In the genomic region with DNA sequence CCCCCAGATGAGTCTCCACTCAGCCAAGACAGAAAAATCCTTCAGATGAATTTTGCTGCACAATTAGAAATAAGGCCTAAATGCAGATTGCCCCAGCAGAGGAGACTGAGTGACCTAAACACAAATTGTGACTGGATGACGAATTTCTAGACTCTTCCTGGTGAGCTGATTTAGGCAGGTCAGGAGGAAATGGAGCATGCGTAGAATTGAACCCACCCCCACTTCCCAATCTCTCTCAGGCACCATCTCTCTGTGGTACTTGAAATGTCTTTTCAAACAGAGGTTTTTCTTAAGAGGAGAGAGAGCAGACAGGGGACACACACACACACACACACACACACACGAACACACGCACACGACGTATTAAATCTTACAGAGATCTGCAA, we compare ENCODE assay signal across 10 mouse cellular contexts. TPM values are rescaled to one million over a fixed set of nuclear protein-coding genes. Genes with fewer than 3 reads are reported as not detected.
DNase-seq lines count a peak whose midpoint lies in the region; ATAC-seq and TF ChIP-seq lines count a peak whose summit lies in the region.
"Had no signal": no experiment of that assay in that cellular context is flagged by ENCODE, and none has a peak within 500 bp of the region (broad histone marks: within the 10 kb centered on the region; RNA-seq: fewer than 3 reads in every experiment).

No protein-coding gene starts in this region.

- peaks cover 3% of the 10 kb centered on the region; the same call in 1 of the 2 replicates for H3K9me3 ChIP-seq in heart, embryonic 16.5 days (replicated peaks; ENCODE audit: control insufficient read depth, low read length)
- H3K9me3 ChIP-seq in forebrain, postnatal 0 days (ENCODE audit: low read length), result no peaks in the 10 kb centered on the region
- H3K9me3 ChIP-seq in midbrain, postnatal 0 days (ENCODE audit: low read length), result no peaks in the 10 kb centered on the region
- H3K9me3 ChIP-seq: liver, embryonic 12.5 days had no signal

- peaks cover 21% of the 10 kb centered on the region for H3K4me1 ChIP-seq in heart, embryonic 16.5 days (ENCODE audit: control insufficient read depth, insufficient read depth, low read length)
- peaks cover 22% of the 10 kb centered on the region for H3K4me1 ChIP-seq in forebrain, postnatal 0 days (ENCODE audit: insufficient read depth)
- peaks cover 19% of the 10 kb centered on the region; the same call in 1 of the 2 replicates for H3K4me1 ChIP-seq in midbrain, postnatal 0 days (ENCODE audit: insufficient read depth, low read length)
- H3K4me1 ChIP-seq: liver, embryonic 12.5 days had no signal

- peak overlapping the region; percentile 8; the same call in 1 of the 2 replicates for H3K4me3 ChIP-seq in heart, embryonic 16.5 days (ENCODE audit: low read length)
- no peak overlapping the region for H3K4me3 ChIP-seq in forebrain, postnatal 0 days (ENCODE audit: low read depth, low read length)
- no peak overlapping the region for H3K4me3 ChIP-seq in midbrain, postnatal 0 days (ENCODE audit: low read depth, low read length)
- H3K4me3 ChIP-seq: liver, embryonic 12.5 days had no signal

- 0 out of 2 replicates have a peak, but pooled peaks cover 4% of the 10 kb centered on the region for H3K27me3 ChIP-seq in heart, embryonic 16.5 days (ENCODE audit: control insufficient read depth, insufficient read depth, low read length)
- H3K27me3 ChIP-seq in forebrain, postnatal 0 days (ENCODE audit: insufficient read depth, low read length), result no peaks in the 10 kb centered on the region
- no peaks in the 10 kb centered on the region for H3K27me3 ChIP-seq in midbrain, postnatal 0 days (ENCODE audit: insufficient read depth, low read length)

- H3K9ac ChIP-seq in heart, embryonic 16.5 days (ENCODE audit: low read length), result no peak overlapping the region
- H3K9ac ChIP-seq in forebrain, postnatal 0 days, result peak overlapping the region; percentile 28; the same call in 1 of the 2 replicates
- H3K9ac ChIP-seq in midbrain, postnatal 0 days (replicated peaks; ENCODE audit: low read length, poor library complexity, severe bottlenecking), result no peak overlapping the region
- H3K9ac ChIP-seq: liver, embryonic 12.5 days had no signal

- TF ChIP-seq CTCF in forebrain, postnatal 0 days (IDR thresholded peaks at IDR 0.05; ENCODE audit: low read depth), result no peak
- no peak for TF ChIP-seq CTCF in midbrain, postnatal 0 days (IDR thresholded peaks at IDR 0.05)

- 0 out of 2 replicates have a peak, but pooled peaks have one; percentile 3 for ATAC-seq in heart, embryonic 16.5 days (replicated peaks; ENCODE audit: extremely low read depth, insufficient read depth, low FRiP score)
- ATAC-seq in forebrain, postnatal 0 days, result peak; percentile 8; the same call in 1 of the 2 replicates
- no peak for ATAC-seq in midbrain, postnatal 0 days (ENCODE audit: low FRiP score)
- ATAC-seq: liver, embryonic 12.5 days had no signal

- no peaks in the 10 kb centered on the region for H3K36me3 ChIP-seq in heart, embryonic 16.5 days (ENCODE audit: control insufficient read depth, insufficient read depth)
- H3K36me3 ChIP-seq in forebrain, postnatal 0 days (ENCODE audit: insufficient read depth), result no peaks in the 10 kb centered on the region
- H3K36me3 ChIP-seq in midbrain, postnatal 0 days (ENCODE audit: insufficient read depth, low read length), result no peaks in the 10 kb centered on the region
- H3K36me3 ChIP-seq: liver, embryonic 12.5 days had no signal

- 49% methylated on average over 6 of the region's 6 CpGs for WGBS in heart, embryonic 16.5 days
- 8% methylated on average over 6 of the region's 6 CpGs for WGBS in forebrain, postnatal 0 days
- 19% methylated on average over 6 of the region's 6 CpGs for WGBS in midbrain, postnatal 0 days

- no peak for DNase-seq in heart, postnatal 10 days
- peak; percentile 71 for DNase-seq in brain, adult 2 months (ENCODE audit: low read depth, low spot score)
- no peak for DNase-seq in forebrain, postnatal 0 days
- no peak for DNase-seq in midbrain, postnatal 0 days (ENCODE audit: low spot score)
- no peak for DNase-seq in thymus, postnatal 0 days (ENCODE audit: low spot score)
- DNase-seq in layer of hippocampus, postnatal 14 days (ENCODE audit: low spot score in 2 of 2), result no peak
- DNase-seq in kidney, adult 9 months, result no peak

- intact Hi-C loops in heart, postnatal 10 days (cut with DNase I), result loop anchor here (1.0 to 10.0 kb wide), 6 partner anchors 70 to 712 kb away; a partner anchor contains a TSS

- peak overlapping the region; percentile 78 for H3K27ac ChIP-seq in heart, embryonic 16.5 days (ENCODE audit: low read length)
- peak overlapping the region; percentile 84 for H3K27ac ChIP-seq in forebrain, postnatal 0 days (ENCODE audit: low read depth, low read length)
- H3K27ac ChIP-seq in midbrain, postnatal 0 days (ENCODE audit: low read depth, low read length), result peak overlapping the region; percentile 91
- H3K27ac ChIP-seq: liver, embryonic 12.5 days had no signal

- H3K4me2 ChIP-seq in heart, embryonic 16.5 days (ENCODE audit: low read depth, low read length), result peak overlapping the region; percentile 57
- H3K4me2 ChIP-seq in forebrain, postnatal 0 days (ENCODE audit: low read depth), result peak overlapping the region; percentile 27
- H3K4me2 ChIP-seq in midbrain, postnatal 0 days (ENCODE audit: low read depth, low read length, poor library complexity, severe bottlenecking), result peak overlapping the region; percentile 22; the same call in 1 of the 2 replicates
- H3K4me2 ChIP-seq: liver, embryonic 12.5 days had no signal

RNA-seq across cellular contexts. Expression of a gene that starts 4.6 kb away (rescaled TPM):
- 0.06 and 0.11 TPM in 2 replicates for polyA plus RNA-seq in heart, embryonic 16.5 days (2015; fragmentation: Nextera tagmentation; extraction: Ambion mirVana)
- total RNA-seq in heart, postnatal 10 days (2021), result not detected
- 0.15 and 0.38 TPM in 2 replicates for total RNA-seq in forebrain, postnatal 0 days (2014; rRNA removed)
- 0.45 and 0.84 TPM in 2 replicates for polyA plus RNA-seq in forebrain, postnatal 0 days (2015; fragmentation: Nextera tagmentation; extraction: Ambion mirVana)
- total RNA-seq in midbrain, postnatal 0 days (2014; rRNA removed), result 0.33 TPM in 1 of 2 replicates, not detected in the other
- 0.28 and 0.41 TPM in 2 replicates for polyA plus RNA-seq in midbrain, postnatal 0 days (2015; fragmentation: Nextera tagmentation; extraction: Ambion mirVana)
- 0.07 and 0.31 TPM in 2 replicates for polyA plus RNA-seq in thymus, postnatal 0 days (2015; fragmentation: Nextera tagmentation; extraction: Ambion mirVana)
- 1 to 10 TPM; 2.0 to 2.1 TPM for total RNA-seq in layer of hippocampus, postnatal 14 days (2021)
- total RNA-seq: gastrocnemius, adult 8-10 months had no signal
- polyA plus RNA-seq: liver, embryonic 12.5 days had no signal
